Mouse (Mus musculus): ENCODE results near the gene Rundc3b. TPM values are rescaled to one million over a fixed set of nuclear protein-coding genes. Genes with fewer than 3 reads are reported as not detected.

Rundc3b gene
- 34.4 and 35.9 TPM in 2 replicates for polyA plus RNA-seq (2015; fragmentation: Nextera tagmentation; extraction: Ambion mirVana)

DNA sequence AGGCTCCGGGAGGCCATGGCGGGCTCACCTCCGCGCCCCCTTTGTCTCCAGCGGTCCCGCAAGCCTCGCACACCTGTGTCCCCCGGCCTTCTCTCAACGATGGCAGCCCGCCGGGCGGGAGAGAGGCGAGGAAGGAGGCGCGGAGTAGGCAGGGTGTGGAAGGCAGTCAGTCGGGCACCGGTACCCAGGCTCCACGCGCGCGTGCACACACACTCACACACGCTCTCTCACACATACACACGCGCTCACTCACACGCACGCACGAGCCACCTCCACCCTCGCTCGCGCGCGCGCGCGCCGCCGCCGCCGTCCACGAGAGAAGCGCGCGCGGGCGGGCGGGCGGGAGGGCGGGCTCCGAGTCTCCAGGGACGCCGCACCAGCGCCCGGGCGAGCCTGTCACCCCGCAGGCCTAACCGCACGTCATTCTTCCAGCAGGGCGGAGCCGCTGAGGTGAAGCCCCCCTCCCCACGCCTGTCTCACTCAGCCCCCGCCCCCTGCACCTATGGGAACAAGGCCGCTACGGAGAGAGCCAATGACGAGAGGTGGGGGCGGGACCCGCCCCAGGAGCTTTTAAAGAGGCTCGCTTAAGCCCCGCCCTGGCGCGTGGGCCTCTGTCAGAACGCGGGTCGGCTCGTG, at the start of gene Rundc3b:
TSS of gene Rundc3b (minus strand) at position 357 of the 636 bp plus-strand sequence.
- WGBS, result under 1% methylated on average over 39 of the region's 74 CpGs
- H3K9me3 ChIP-seq, result no peaks in the 10 kb centered on the region
- H3K4me2 ChIP-seq, result peak within 1 kb of the TSS; percentile 64
- peak within 1 kb of the TSS; percentile 93 for H3K4me3 ChIP-seq
- H3K36me3 ChIP-seq, result no peaks in the 10 kb centered on the region
- peak within 1 kb of the TSS; percentile 94 for H3K9ac ChIP-seq
- peak within 1 kb of the TSS; percentile 96 for H3K27ac ChIP-seq
- peaks cover 5% of the 10 kb centered on the region; the same call in 1 of the 2 replicates for H3K4me1 ChIP-seq (replicated peaks)
- no peaks in the 10 kb centered on the region for H3K27me3 ChIP-seq
- peak; percentile 99 for ATAC-seq (ENCODE audit: low FRiP score)

GRCm38 (mm10) chr5:8669606-8670005, 46.9 kb upstream of the Rundc3b start:
- H3K9ac ChIP-seq, result no peak overlapping the region
- H3K4me2 ChIP-seq, result no peak overlapping the region
- no peak overlapping the region for H3K4me3 ChIP-seq
- no peak overlapping the region for H3K27ac ChIP-seq
- H3K27me3 ChIP-seq, result no peaks in the 10 kb centered on the region
- 90% methylated on average over 1 of the region's 1 CpGs for WGBS
- ATAC-seq (ENCODE audit: low FRiP score), result no peak
- H3K4me1 ChIP-seq (replicated peaks), result no peaks in the 10 kb centered on the region
- H3K9me3 ChIP-seq, result no peaks in the 10 kb centered on the region
- no peaks in the 10 kb centered on the region for H3K36me3 ChIP-seq

DNA sequence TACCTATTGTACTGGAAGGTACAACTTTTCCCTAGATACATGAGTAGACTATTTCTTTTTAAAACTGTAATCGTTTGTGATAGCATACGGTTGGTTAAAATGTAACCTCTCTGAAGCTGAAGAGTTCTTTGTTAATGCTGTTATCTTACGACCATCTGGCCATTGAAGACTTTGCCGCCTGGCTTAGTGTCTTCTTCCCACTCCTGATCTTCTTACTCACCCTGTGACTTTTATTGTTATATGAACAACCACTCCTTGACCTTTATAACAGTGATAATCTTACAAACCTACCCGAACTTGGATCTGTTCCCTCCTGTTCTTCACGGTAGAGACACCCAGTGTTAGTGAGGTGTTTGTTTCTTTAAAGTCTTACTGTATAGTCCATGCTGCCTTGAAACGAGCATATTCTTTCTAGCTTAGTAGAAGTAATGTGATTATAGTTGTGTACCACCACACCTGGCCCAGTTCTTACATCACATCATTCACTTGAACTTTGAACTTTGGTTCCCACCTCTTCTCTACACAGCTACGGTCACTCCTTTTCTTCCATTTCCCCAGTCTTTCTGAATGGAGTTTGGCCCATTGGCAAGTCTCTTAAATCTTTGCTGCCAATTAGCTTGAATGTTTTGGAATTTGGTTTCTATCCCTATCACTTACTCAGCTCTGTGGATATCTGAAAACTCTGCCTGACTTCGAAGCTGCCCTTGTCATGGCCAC, 45.2 kb upstream of the Rundc3b start:
- Histone ChIP-seq H3K9ac (no peak overlapping the region), H3K36me3 (no peaks in the 10 kb centered on the region), H3K27me3 (no peaks in the 10 kb centered on the region), H3K4me2 (no peak overlapping the region), H3K27ac (no peak overlapping the region), H3K4me3 (no peak overlapping the region), H3K4me1 (replicated peaks) (no peaks in the 10 kb centered on the region), H3K9me3 (no peaks in the 10 kb centered on the region)
- ATAC-seq (ENCODE audit: low FRiP score), result no peak
- WGBS, result 82% methylated on average over 9 of the region's 9 CpGs

DNA sequence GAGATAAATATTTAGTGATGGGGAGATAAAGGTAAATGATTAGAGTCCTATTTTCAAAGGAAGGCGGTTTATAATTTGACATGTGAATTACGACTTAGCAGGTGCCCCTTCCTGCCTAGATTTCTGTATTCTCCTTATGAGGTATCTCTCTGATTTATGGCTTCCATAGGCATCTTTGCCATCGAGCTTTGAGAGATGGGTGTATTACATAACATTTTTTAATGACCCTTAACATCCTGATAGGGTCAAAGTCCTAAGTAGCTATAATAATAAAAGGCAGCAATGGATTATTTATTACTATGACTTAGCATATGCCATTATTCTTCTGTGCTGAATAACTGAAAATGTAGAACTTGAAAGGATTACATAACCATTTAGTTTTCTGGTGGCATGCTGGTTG, 41.9 kb upstream of the Rundc3b start:
- 69% methylated on average over 3 of the region's 3 CpGs for WGBS
- ATAC-seq (ENCODE audit: low FRiP score), result no peak

DNA sequence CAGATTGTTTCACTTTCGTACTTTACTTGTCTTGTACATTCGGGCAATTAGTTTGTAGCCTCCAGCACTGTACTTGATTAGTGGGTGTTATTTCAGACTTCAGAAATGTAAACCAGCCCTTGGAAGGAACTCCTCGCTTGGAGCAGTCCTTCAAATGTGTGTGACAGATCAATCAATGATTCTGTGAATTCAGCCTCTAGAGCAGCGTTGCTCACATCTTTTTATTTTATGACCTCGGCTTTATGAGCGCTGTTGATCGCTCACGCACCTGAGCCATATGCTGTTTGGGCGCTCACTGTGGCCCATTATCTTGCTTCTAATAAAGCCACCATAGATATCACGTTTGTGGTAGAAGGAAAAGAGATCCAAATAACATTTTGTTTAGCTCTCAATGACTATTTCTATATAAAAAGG, 38.0 kb upstream of the Rundc3b start:
- no peaks in the 10 kb centered on the region for H3K36me3 ChIP-seq
- H3K9me3 ChIP-seq, result no peaks in the 10 kb centered on the region
- H3K4me2 ChIP-seq, result peak overlapping the region; percentile 78
- peaks cover 9% of the 10 kb centered on the region; the same call in 1 of the 2 replicates for H3K27me3 ChIP-seq
- no peak for ATAC-seq (ENCODE audit: low FRiP score)
- 75% methylated on average over 10 of the region's 10 CpGs for whole genome bisulfite sequencing
- peaks cover 11% of the 10 kb centered on the region for H3K4me1 ChIP-seq (replicated peaks)
- no peak overlapping the region for H3K9ac ChIP-seq
- H3K4me3 ChIP-seq, result peak overlapping the region; percentile 43
- H3K27ac ChIP-seq, result no peak overlapping the region

More for the DNA sequence above, 41.9 kb upstream of the Rundc3b start:
- Histone ChIP-seq H3K4me1 (replicated peaks) (peaks cover 11% of the 10 kb centered on the region), H3K9ac (no peak overlapping the region), H3K27ac (no peak overlapping the region), H3K36me3 (no peaks in the 10 kb centered on the region), H3K9me3 (no peaks in the 10 kb centered on the region), H3K4me3 (no peak overlapping the region), H3K4me2 (no peak overlapping the region), H3K27me3 (peaks cover 7% of the 10 kb centered on the region; the same call in 1 of the 2 replicates)

GRCm38 (mm10) chr5:8659911-8660737, 37.4 kb upstream of the Rundc3b start, which contains the start of gene Abcb1a:
Gene Abcb1a (plus strand): TSS chr5:8660077.
- Histone ChIP-seq H3K4me3 (peak within 1 kb of the TSS; percentile 43), H3K4me2 (peak within 1 kb of the TSS; percentile 78), H3K27ac (no peak within 1 kb of the TSS), H3K4me1 (replicated peaks) (peaks cover 11% of the 10 kb centered on the region), H3K9me3 (no peaks in the 10 kb centered on the region), H3K27me3 (peaks cover 9% of the 10 kb centered on the region; the same call in 1 of the 2 replicates), H3K9ac (peak within 1 kb of the TSS; percentile 61), H3K36me3 (no peaks in the 10 kb centered on the region)
- WGBS, result 9% methylated on average over 37 of the region's 37 CpGs
- peak; percentile 77 for ATAC-seq (ENCODE audit: low FRiP score)

DNA sequence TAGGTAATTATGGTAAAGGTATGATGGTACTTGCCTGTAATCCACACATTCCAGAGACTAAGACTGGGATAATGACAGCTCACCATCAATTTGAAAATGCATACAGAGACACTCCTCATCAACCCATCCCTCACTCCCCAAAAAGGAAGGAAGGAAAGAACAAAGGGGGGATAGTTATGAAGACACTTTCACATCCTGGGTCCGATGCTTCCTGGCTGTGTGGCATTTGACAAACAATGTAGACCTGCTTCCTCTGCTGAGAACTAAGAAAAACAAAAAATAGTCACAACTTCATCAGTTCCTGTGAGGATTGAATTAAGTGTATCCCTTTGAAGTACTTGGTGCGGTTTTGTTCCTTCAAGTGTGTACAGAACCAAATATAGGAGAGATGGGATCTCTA, 29.3 kb upstream of the Rundc3b start:
- Histone ChIP-seq H3K9me3 (no peaks in the 10 kb centered on the region), H3K27ac (no peak overlapping the region), H3K4me2 (no peak overlapping the region), H3K4me3 (no peak overlapping the region), H3K27me3 (no peaks in the 10 kb centered on the region), H3K36me3 (no peaks in the 10 kb centered on the region), H3K4me1 (replicated peaks) (no peaks in the 10 kb centered on the region), H3K9ac (no peak overlapping the region)
- WGBS, result 86% methylated on average over 2 of the region's 2 CpGs
- ATAC-seq (ENCODE audit: low FRiP score), result no peak

DNA sequence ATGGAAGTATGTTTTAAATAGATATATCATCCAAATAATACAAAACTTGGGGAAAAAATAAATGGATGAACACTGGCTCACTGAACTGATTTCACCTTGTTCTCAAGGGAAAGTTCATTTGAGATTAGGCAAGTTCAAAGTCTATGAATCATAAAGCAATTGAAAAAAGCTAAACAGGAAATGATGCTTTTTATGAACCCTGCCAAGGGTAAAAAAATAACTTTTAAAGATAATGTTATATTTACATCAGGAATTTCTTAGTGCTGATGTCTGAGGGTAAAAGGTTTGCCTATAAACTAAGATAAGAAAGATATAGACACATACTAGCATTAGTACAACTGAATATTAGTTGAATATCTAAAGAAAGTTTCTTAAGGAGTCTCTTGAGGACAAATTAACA, 26.0 kb upstream of the Rundc3b start:
- Histone ChIP-seq H3K27ac (no peak overlapping the region), H3K4me1 (replicated peaks) (no peaks in the 10 kb centered on the region), H3K9ac (no peak overlapping the region), H3K4me3 (no peak overlapping the region), H3K27me3 (no peaks in the 10 kb centered on the region), H3K36me3 (no peaks in the 10 kb centered on the region), H3K9me3 (no peaks in the 10 kb centered on the region), H3K4me2 (no peak overlapping the region)
- no peak for ATAC-seq (ENCODE audit: low FRiP score)

- no peak overlapping the region for H3K4me3 ChIP-seq
- WGBS, result 76% methylated on average over 4 of the region's 4 CpGs
Measured at GRCm38 (mm10) chr5:8648300-8648699, 25.5 kb upstream of the Rundc3b start.

GRCm38 (mm10) chr5:8634489-8634975, 11.8 kb upstream of the Rundc3b start:
- Histone ChIP-seq H3K27ac (no peak overlapping the region), H3K36me3 (no peaks in the 10 kb centered on the region), H3K4me1 (replicated peaks) (no peaks in the 10 kb centered on the region), H3K9ac (no peak overlapping the region), H3K9me3 (no peaks in the 10 kb centered on the region), H3K4me2 (no peak overlapping the region), H3K27me3 (no peaks in the 10 kb centered on the region), H3K4me3 (no peak overlapping the region)
- ATAC-seq (ENCODE audit: low FRiP score), result no peak

More at GRCm38 (mm10) chr5:8648300-8648699, 25.5 kb upstream of the Rundc3b start:
- Histone ChIP-seq H3K4me1 (replicated peaks) (no peaks in the 10 kb centered on the region), H3K27ac (no peak overlapping the region), H3K9me3 (no peaks in the 10 kb centered on the region), H3K4me2 (no peak overlapping the region), H3K9ac (no peak overlapping the region), H3K36me3 (no peaks in the 10 kb centered on the region), H3K27me3 (no peaks in the 10 kb centered on the region)
- no peak for ATAC-seq (ENCODE audit: low FRiP score)

DNA sequence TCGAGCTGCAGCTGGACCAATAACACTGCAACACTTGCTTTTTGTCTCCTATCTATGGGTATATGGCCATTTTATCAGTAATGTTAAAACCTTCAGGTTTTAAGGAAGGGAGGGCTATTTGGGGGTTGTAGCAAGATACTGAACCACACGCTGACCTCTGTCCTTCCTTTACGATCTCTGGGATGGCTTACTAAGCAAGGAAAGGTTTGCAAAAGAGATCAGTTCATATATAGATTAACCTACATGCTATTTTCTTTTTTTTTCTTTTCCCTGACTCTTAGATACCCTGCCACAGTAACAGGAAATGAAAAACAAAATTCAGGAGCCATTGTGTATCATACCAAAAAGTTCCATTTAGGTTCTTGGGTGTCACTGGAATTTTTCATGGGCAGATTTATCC, 10.1 kb upstream of the Rundc3b start:
- no peak overlapping the region for H3K9ac ChIP-seq
- H3K4me1 ChIP-seq (replicated peaks), result no peaks in the 10 kb centered on the region
- WGBS, result 85% methylated on average over 3 of the region's 3 CpGs
- ATAC-seq (ENCODE audit: low FRiP score), result no peak
- no peaks in the 10 kb centered on the region for H3K9me3 ChIP-seq
- no peaks in the 10 kb centered on the region for H3K36me3 ChIP-seq
- no peak overlapping the region for H3K27ac ChIP-seq
- H3K4me2 ChIP-seq, result no peak overlapping the region
- no peak overlapping the region for H3K4me3 ChIP-seq
- H3K27me3 ChIP-seq, result no peaks in the 10 kb centered on the region

DNA sequence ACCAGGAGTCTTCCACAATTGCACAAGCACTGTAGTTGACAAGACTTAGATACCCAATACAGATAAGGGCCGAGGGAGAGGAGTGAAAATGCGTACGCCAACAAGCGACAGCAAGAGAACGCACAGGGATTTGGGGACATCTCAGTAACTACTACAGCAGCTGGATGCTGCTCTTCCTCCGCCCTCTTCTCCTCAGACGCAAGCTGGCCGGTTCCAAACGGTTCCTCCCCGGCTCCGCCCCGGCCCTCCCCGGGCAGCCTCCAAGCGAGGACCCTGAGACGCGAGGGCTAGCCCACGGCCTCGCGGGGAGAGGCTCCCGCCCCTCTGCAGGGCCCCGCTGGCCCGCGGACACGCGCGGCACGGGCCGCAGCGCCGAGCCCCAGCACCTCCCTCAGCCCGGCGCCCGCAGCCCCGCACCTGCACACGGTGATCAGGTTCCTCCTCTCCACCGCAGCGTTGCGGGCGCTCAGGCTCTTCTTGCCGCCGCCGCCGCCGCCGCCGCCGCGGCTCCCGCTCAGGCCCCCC, 619 bp downstream of the Rundc3b start:
- peak overlapping the region; percentile 96 for H3K27ac ChIP-seq
- peak; percentile 77 for ATAC-seq (ENCODE audit: low FRiP score)
- under 1% methylated on average over 45 of the region's 49 CpGs for WGBS
- peak overlapping the region; percentile 93 for H3K4me3 ChIP-seq
- H3K9me3 ChIP-seq, result no peaks in the 10 kb centered on the region
- peak overlapping the region; percentile 94 for H3K9ac ChIP-seq
- no peaks in the 10 kb centered on the region for H3K36me3 ChIP-seq
- peak overlapping the region; percentile 64 for H3K4me2 ChIP-seq
- no peaks in the 10 kb centered on the region for H3K27me3 ChIP-seq
- peaks cover 5% of the 10 kb centered on the region; the same call in 1 of the 2 replicates for H3K4me1 ChIP-seq (replicated peaks)

Measured in hindbrain, embryonic 13.5 days (tissue).